Mouse (Mus musculus) left cerebral cortex, postnatal 25 days (tissue): ENCODE data around the gene Xpo6. TPM values are rescaled to one million over a fixed set of nuclear protein-coding genes. Genes with fewer than 3 reads are reported as not detected.

Source experiments
- DNase-seq, 2 experiments: peaks; one replicate each; pipeline ENCODE4 v3.0.0; 2022; ENCODE audit warnings: low spot score in 2 of 2, mixed read lengths in 1 of 2
- intact Hi-C: fragments of 180-260 bp; cut with DNase I; formaldehyde crosslinking; loops from one replicate; pipeline ENCODE4 v1.15.1; 2025
- total RNA-seq, 2 experiments: library from RNA; stranded (reverse); gene quantifications; 2 replicates each; pipeline ENCODE4 v1.2.3; 2021

The Xpo6 gene
- total RNA-seq, 2 experiments from 2014 or later = 93.6 to 95.1 TPM

- DNase-seq = no peak
- intact Hi-C loops = no loop called here
Measured at GRCm38 (mm10) chr7:126144364-126144763, 55.9 kb downstream of the Xpo6 start.

DNA sequence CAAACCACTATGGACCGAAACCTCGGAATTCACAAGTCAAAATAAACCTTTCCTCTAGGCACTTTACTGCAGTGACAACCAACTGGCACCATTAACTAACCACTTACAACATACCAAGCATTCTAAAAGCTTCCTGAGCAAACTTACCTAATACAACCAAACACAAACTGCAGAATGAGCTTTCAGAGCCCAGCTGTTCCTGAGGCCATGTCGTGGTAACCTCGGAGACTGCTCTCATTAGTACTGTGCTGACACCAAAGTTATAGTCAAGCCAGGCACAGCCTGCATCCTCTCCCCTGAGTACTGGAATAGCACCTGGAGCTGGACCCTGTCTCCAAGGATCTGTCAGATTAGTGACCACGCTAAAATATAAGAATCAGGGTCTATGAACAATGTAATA, 62.5 kb downstream of the Xpo6 start:
- no peak for DNase-seq
- intact Hi-C loops = no loop called here

GRCm38 (mm10) chr7:126135391-126135790, 64.9 kb downstream of the Xpo6 start:
- intact Hi-C loops = no loop called here

DNA sequence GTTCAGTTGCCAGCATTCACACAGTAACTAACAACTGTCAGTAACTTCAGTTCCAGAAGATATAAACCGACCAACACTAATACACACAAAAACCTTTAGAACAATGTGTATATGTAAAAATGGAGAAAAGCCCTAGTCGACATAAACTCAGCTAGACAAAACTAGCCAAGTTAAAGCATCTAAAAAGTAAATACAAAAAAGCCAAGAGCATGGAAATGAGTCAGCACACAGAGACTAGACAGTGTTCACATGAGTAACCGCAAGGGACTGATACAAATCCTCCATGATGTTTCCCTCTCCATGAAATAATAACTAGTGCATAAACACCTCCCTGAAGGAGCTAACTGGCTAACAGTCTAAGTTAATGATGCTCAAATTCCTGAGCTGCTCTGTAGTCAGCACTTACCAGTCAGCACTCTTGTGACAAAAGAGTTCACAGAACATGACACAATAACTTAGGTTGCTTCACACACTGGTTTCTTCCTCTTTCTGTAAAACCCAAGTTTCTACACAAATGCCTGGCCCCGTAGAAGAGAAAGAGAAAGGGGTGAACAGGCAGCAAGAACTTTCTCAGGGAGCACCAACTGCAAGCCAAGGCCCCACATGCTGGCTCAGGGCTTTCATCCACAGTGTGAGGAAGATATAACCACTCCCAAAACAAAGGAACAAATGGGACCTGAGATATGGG, 65.5 kb downstream of the Xpo6 start:
- DNase-seq = no peak
- intact Hi-C loops = no loop called here

More at GRCm38 (mm10) chr7:126135391-126135790, 64.9 kb downstream of the Xpo6 start:
- DNase-seq = no peak

GRCm38 (mm10) chr7:126127673-126128072, 72.6 kb downstream of the Xpo6 start:
- intact Hi-C loops = no loop called here
- no peak for DNase-seq

DNA sequence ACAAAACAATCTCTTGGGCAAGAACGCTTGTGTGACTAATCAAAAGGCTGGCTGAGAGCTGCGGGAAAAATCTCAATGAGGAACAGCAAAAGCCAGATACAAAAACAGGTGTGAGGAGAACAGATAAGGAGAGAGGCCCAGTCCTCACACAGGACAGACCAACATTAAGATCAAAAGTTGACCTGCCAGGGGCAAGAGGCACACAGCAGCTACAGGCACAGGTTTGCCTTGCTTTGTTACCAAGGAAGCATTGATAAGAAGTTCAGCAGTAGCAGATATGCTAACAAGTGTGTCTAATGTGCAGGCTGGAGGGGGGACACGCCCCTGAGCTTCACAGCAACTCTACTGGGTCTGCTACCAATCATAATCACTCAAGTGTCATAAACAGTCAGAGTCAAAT, 73.8 kb downstream of the Xpo6 start:
- no peak for DNase-seq
- intact Hi-C loops = no loop called here

- DNase-seq = no peak
- intact Hi-C loops = no loop called here
Measured at GRCm38 (mm10) chr7:126121533-126121932, 78.8 kb downstream of the Xpo6 start.

GRCm38 (mm10) chr7:126119819-126120218, 80.5 kb downstream of the Xpo6 start:
- DNase-seq = no peak
- intact Hi-C loops = no loop called here

GRCm38 (mm10) chr7:126113263-126113662, 87.0 kb downstream of the Xpo6 start:
- peak in 1 of 2 experiments; percentile 34 for DNase-seq

GRCm38 (mm10) chr7:126111230-126111629, 89.1 kb downstream of the Xpo6 start:
- DNase-seq = no peak
- intact Hi-C loops = no loop called here

More at GRCm38 (mm10) chr7:126113263-126113662, 87.0 kb downstream of the Xpo6 start:
- intact Hi-C loops = no loop called here

GRCm38 (mm10) chr7:126109898-126110297, 90.4 kb downstream of the Xpo6 start:
- intact Hi-C loops = no loop called here
- DNase-seq = peak in 1 of 2 experiments; percentile 32

DNA sequence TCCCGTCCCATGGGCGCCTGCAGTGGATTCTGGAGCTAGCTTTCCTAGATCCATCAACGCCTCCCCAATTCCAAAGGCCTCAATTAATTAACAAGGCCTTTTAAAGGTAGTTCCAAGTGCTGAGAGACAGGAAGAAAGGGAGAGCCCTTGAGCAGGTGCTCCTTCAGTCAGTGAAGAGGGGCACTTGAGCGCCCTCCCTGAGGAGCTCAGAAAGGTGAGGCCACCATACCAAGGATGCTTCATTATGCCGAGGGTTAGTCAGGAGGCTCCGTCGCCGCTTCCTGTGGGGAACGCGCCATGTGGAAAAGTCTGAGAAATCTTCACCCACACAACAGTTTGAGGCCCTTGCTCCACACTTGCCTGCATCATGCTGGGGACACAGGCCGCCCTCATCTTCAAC, 99.9 kb downstream of the Xpo6 start:
- intact Hi-C loops = no loop called here
- peak in 1 of 2 experiments; percentile 48 for DNase-seq

GRCm38 (mm10) chr7:126099835-126100234, 100.5 kb downstream of the Xpo6 start:
- intact Hi-C loops = no loop called here
- DNase-seq = no peak

DNA sequence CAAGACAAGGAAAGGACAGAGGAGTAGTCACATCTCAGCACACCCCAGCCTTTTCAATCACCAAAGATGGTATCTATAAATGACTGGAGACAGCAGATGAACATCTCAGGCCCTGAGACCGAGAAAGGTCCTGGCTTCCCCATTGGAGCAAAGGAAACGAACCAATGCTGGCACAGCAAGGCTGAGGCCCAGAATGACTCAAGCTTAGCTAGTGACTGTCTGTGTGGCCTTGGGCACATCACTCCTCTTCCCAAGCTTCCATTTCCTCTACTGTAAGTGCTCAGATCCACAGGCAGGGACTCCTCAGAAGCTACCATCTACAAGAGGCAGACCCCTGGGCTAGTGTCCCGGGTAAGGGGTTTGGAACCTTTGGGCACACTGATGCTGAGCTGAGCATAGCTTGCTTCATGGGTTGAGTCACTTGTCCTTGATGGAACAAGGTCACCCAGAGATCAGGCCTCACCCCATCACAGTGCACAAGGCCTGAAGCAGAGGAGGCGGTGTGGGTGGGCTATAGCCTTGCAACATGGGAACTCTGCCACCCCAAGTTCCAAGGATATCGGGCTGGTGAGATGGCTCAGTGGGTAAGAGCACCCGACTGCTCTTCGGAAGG, 101.0 kb downstream of the Xpo6 start:
- intact Hi-C loops = no loop called here
- no peak for DNase-seq

- intact Hi-C loops = no loop called here
- DNase-seq = no peak
Measured at GRCm38 (mm10) chr7:126097219-126097915, 102.9 kb downstream of the Xpo6 start.

- intact Hi-C loops = no loop called here
- no peak for DNase-seq
Measured at GRCm38 (mm10) chr7:126096596-126096995, 103.7 kb downstream of the Xpo6 start.

GRCm38 (mm10) chr7:126094738-126095137, 105.6 kb downstream of the Xpo6 start:
- DNase-seq = no peak
- intact Hi-C loops = no loop called here

- no peak for DNase-seq
- intact Hi-C loops = no loop called here
Measured at GRCm38 (mm10) chr7:126093162-126093561, 107.1 kb downstream of the Xpo6 start.

GRCm38 (mm10) chr7:126089782-126090181, 110.5 kb downstream of the Xpo6 start:
- DNase-seq = peak; percentile 63 to 72
- intact Hi-C loops = no loop called here

- intact Hi-C loops = no loop called here
- DNase-seq = no peak
Measured at GRCm38 (mm10) chr7:126088155-126088554, 112.1 kb downstream of the Xpo6 start.

DNA sequence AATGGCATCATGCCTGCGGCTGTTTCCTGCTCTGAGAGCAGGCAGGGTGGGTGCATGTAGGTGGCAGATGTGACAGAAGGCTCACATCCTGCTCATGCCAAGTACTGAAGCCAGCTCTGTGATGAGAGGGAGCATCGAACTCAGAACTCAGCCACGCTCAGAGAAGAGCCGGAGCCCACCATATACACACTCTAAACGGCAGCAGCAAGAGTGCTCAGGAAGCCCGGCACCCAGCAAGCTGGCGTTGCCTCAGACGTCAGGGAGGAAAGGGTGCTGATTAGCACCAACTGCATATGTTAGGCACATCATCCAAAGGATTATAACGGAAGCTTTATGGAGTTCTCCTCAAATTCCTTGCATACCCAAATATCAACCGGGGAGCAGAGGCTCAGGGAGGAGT, 112.7 kb downstream of the Xpo6 start:
- intact Hi-C loops = no loop called here
- no peak for DNase-seq
